Mouse (Mus musculus) olfactory bulb, adult 2 months (tissue): ENCODE measurements at regions not wholly inside any gene's neighbourhood (a gene's known extent, or its start where the extent isn't known, plus 50 kb on each side); places are given as distances from the start of the nearest gene placed in this dataset.

Source experiments
- H3K27ac ChIP-seq: fragments of 200-500 bp; 2 replicates; pipeline ENCODE4 v1.5.1; 2012; ENCODE audit warnings: low read depth, low read length; ENCODE audit not compliant: insufficient read depth
- H3K4me1 ChIP-seq: fragments of 200-500 bp; 2 replicates; pipeline ENCODE4 v1.6.1; 2012; ENCODE audit warnings: low read length; ENCODE audit not compliant: control insufficient read depth, insufficient read depth
- H3K4me3 ChIP-seq: fragments of 200-500 bp; 2 replicates; pipeline ENCODE4 v1.5.1; 2012; ENCODE audit warnings: mild to moderate bottlenecking, low read depth, low read length, moderate library complexity; ENCODE audit not compliant: insufficient read depth
- CTCF ChIP-seq: fragments of 200-500 bp; IDR thresholded peaks from 2 replicates; pipeline ENCODE4 v1.5.1; 2012; ENCODE audit warnings: low read depth, mild to moderate bottlenecking, low read length, moderate library complexity; ENCODE audit not compliant: insufficient read depth
- POLR2A ChIP-seq: fragments of 200-500 bp; IDR thresholded peaks from 2 replicates; pipeline ENCODE4 v1.6.1; 2012; ENCODE audit warnings: mild to moderate bottlenecking, low read depth, low read length, moderate library complexity; ENCODE audit not compliant: insufficient read depth
- WGBS: fragments of 180-500 bp; shearing (Covaris S2); methylation state at CpG from one replicate; pipeline ENCODE4 v1.1.7; 2018; 5-methylcytosine and 5-hydroxymethylcytosine counted together

DNA sequence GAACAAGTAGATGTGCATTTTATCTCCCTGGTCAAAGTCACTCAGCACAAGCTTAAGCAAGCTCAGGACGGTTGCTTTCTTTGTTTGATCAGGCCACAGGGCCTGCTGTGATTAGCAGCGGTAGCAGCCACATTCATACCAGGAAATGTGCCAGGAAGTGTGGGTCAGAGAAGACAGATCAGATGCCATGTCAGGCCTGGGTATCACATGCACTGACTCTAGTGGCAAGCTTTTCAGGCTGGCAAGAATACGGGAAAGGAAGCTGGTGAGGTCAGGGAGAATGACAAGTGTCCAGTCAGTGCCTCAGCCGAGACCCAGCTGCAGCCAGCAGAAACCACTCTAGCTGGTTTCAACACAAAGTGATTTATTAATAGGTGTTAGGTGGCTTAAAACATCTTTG is 307.7 kb upstream of the Spred2 start:
- Histone ChIP-seq H3K4me3 (no peak overlapping the region), H3K4me1 (no peaks in the 10 kb centered on the region), H3K27ac (no peak overlapping the region)
- TF ChIP-seq CTCF (no peak), POLR2A (no peak)
- WGBS, result 67% methylated on average over 4 of the region's 4 CpGs

GRCm38 (mm10) chr11:19619494-19619893 is 304.7 kb upstream of the Spred2 start:
- Histone ChIP-seq H3K4me1 (no peaks in the 10 kb centered on the region), H3K4me3 (no peak overlapping the region), H3K27ac (no peak overlapping the region)
- 76% methylated on average over 13 of the region's 13 CpGs for WGBS
- no peak for TF ChIP-seq POLR2A
- TF ChIP-seq CTCF, result no peak

- WGBS, result 90% methylated on average over 6 of the region's 6 CpGs
These were observed 293.0 kb upstream of the Spred2 start for GRCm38 (mm10) chr11:19631055-19631695.

DNA sequence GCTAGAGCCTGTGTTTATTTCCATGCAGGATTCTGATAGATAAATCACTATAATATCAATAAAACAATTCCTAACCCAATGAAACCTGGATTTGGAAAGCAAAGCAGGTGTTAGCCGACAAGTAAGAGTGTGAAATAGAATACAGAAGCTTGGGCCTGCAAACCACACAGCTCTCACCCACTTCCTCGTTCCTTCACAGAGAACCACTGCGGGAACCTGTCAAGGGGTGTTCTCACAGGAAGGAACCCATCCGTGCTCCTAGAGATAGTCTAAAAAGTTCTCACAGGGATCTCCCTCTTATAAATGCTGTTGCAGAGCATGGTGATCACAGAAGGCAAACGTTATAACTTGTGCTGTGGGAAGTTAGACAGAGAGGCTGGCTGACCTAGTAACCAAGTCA is 291.7 kb upstream of the Spred2 start:
- Histone ChIP-seq H3K27ac (no peak overlapping the region), H3K4me3 (no peak overlapping the region), H3K4me1 (no peaks in the 10 kb centered on the region)
- no peak for TF ChIP-seq CTCF
- TF ChIP-seq POLR2A, result no peak
- WGBS, result 77% methylated on average over 5 of the region's 5 CpGs

More at GRCm38 (mm10) chr11:19631055-19631695, 293.0 kb upstream of the Spred2 start:
- Histone ChIP-seq H3K4me3 (no peak overlapping the region), H3K27ac (no peak overlapping the region), H3K4me1 (no peaks in the 10 kb centered on the region)
- TF ChIP-seq POLR2A (no peak), CTCF (no peak)

- Histone ChIP-seq H3K4me1 (no peaks in the 10 kb centered on the region), H3K27ac (no peak overlapping the region), H3K4me3 (no peak overlapping the region)
- TF ChIP-seq CTCF (no peak), POLR2A (no peak)
- 85% methylated on average over 5 of the region's 5 CpGs for WGBS
These were observed 290.6 kb upstream of the Spred2 start for GRCm38 (mm10) chr11:19633621-19634020.

GRCm38 (mm10) chr11:19641153-19641552 is 283.0 kb upstream of the Spred2 start:
- 79% methylated on average over 8 of the region's 8 CpGs for WGBS
- Histone ChIP-seq H3K4me3 (no peak overlapping the region), H3K4me1 (no peaks in the 10 kb centered on the region), H3K27ac (no peak overlapping the region)
- TF ChIP-seq POLR2A (no peak), CTCF (no peak)

GRCm38 (mm10) chr11:19644116-19644795 is 279.9 kb upstream of the Spred2 start:
- TF ChIP-seq CTCF (no peak), POLR2A (no peak)
- Histone ChIP-seq H3K4me1 (no peaks in the 10 kb centered on the region), H3K4me3 (no peak overlapping the region), H3K27ac (no peak overlapping the region)
- 85% methylated on average over 7 of the region's 7 CpGs for WGBS

DNA sequence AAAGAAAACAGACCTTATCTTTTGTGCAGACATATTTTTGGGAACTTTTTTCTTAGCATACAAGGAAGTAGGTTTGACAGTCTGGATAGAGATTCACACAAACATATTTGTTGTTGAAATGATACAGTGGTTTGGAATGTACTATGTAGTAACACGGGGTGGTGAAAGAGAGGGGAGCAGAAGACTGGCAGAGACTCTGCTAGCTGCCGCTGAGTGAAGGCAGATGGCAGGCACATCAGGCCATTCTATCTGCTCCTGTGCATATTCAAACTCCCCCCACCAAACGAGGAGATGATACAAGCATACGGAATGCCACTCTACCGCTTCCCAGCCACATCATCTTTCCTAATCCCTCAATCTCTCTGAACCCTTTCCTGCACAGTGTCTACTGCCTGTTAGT is 279.1 kb upstream of the Spred2 start:
- Histone ChIP-seq H3K4me1 (no peaks in the 10 kb centered on the region), H3K4me3 (no peak overlapping the region), H3K27ac (no peak overlapping the region)
- no peak for TF ChIP-seq CTCF
- TF ChIP-seq POLR2A, result no peak
- 78% methylated on average over 5 of the region's 5 CpGs for WGBS

DNA sequence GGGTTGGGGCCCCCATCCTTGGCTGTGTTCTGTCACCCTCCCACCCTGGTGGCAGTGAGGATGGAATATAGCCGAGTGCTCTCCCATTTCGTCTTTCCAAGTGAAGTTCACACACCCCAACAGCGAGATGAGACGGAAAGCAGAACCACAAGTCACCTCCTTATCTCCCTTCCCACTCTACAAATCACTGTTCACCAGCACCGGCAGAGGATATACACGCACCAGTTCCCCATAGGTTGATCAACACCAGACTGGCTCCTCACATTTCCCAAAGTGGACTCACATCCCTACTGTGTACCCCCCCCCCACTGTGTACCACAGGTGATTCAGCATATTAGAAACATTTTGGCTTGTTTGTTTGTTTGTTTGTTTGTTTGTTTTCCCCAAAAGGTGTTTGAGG is 272.7 kb upstream of the Spred2 start:
- WGBS, result 97% methylated on average over 6 of the region's 6 CpGs
- Histone ChIP-seq H3K4me3 (no peak overlapping the region), H3K27ac (no peak overlapping the region), H3K4me1 (no peaks in the 10 kb centered on the region)
- TF ChIP-seq CTCF (no peak), POLR2A (no peak)
